Mouse (Mus musculus) brain, embryonic 14.5 days (tissue): Measurements from ENCODE around the gene Plekhb2.

Experiments
- CTCF ChIP-seq: fragments of 200-500 bp; IDR thresholded peaks from 2 replicates; pipeline ENCODE4 v1.5.1; 2012; ENCODE audit warnings: inconsistent platforms, mild to moderate bottlenecking, moderate library complexity, borderline replicate concordance; ENCODE audit not compliant: insufficient read depth, insufficient read length; ENCODE audit errors: extremely low read depth
- POLR2A ChIP-seq: fragments of 200-500 bp; IDR thresholded peaks from 2 replicates; pipeline ENCODE4 v1.6.1; 2012; ENCODE audit warnings: mild to moderate bottlenecking, inconsistent platforms, borderline replicate concordance; ENCODE audit not compliant: poor library complexity, insufficient read depth, insufficient read length, severe bottlenecking; ENCODE audit errors: extremely low read depth

- TF ChIP-seq POLR2A (no peak), CTCF (no peak)
These were observed 26.4 kb upstream of the Plekhb2 start for GRCm38 (mm10) chr1:34823353-34823752.
